ENCODE assay signal across 16 mouse cellular contexts in the genomic region with DNA sequence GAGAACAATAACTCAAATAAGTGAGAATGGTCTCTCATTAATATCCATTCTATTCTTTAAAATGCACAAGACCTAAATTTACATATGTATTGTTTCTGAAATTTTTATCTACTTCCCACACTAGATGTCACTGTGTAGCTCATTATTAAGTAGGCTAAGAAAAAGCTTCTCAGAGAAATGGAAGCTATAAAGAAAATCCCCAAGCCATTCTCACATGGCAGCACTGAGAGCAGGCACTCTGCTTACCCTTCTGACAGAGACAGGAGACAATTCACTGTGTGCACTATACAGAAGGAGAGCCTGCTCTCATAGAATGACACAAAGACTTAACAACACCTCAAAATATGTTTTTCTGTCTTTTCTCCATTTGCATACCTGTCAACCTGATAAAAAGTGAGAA.
DNase-seq lines count a peak whose midpoint lies in the region; ATAC-seq and TF ChIP-seq lines count a peak whose summit lies in the region.
"Had no signal": no experiment of that assay in that cellular context is flagged by ENCODE, and none has a peak within 500 bp of the region (broad histone marks: within the 10 kb centered on the region; RNA-seq: fewer than 3 reads in every experiment).

No protein-coding gene starts in this region.

- TF ChIP-seq EP300 in stomach, postnatal 0 days (optimal IDR thresholded peaks at IDR 0.05) = no peak

- no peak overlapping the region for H3K4me2 ChIP-seq in forebrain, embryonic 15.5 days (replicated peaks)
- H3K4me2 ChIP-seq in kidney, postnatal 0 days (ENCODE audit: low read length) = no peak overlapping the region
- no peak overlapping the region for H3K4me2 ChIP-seq in neural tube, embryonic 14.5 days (ENCODE audit: low read depth, low read length)
- H3K4me2 ChIP-seq in neural tube, embryonic 15.5 days = no peak overlapping the region
- H3K4me2 ChIP-seq in stomach, postnatal 0 days (replicated peaks; ENCODE audit: low read depth) = no peak overlapping the region
- H3K4me2 ChIP-seq: midbrain, embryonic 12.5 days had no signal

- peak; percentile 87 for ATAC-seq in forebrain, embryonic 15.5 days (replicated peaks)
- no peak for ATAC-seq in kidney, postnatal 0 days (replicated peaks; ENCODE audit: low FRiP score, low read depth)
- ATAC-seq in neural tube, embryonic 14.5 days (ENCODE audit: low read depth) = peak; percentile 54; the same call in 1 of the 2 replicates
- ATAC-seq in neural tube, embryonic 15.5 days (ENCODE audit: low FRiP score) = no peak
- no peak for ATAC-seq in stomach, postnatal 0 days (ENCODE audit: low FRiP score, low TSS enrichment)
- ATAC-seq: inflammation-experienced regulatory T-cells, adult 6 months had no signal

- H3K27me3 ChIP-seq in forebrain, embryonic 15.5 days = no peaks in the 10 kb centered on the region
- H3K27me3 ChIP-seq in forebrain, embryonic 10.5 days (ENCODE audit: poor library complexity, severe bottlenecking) = no peaks in the 10 kb centered on the region
- no peaks in the 10 kb centered on the region for H3K27me3 ChIP-seq in kidney, postnatal 0 days (ENCODE audit: insufficient read depth, low read length)
- H3K27me3 ChIP-seq in neural tube, embryonic 14.5 days (ENCODE audit: control insufficient read depth, insufficient read depth, low read length) = no peaks in the 10 kb centered on the region
- H3K27me3 ChIP-seq in neural tube, embryonic 15.5 days (replicated peaks) = no peaks in the 10 kb centered on the region
- no peaks in the 10 kb centered on the region for H3K27me3 ChIP-seq in stomach, postnatal 0 days (ENCODE audit: control insufficient read depth, insufficient read depth, low read length)
- H3K27me3 ChIP-seq: midbrain, embryonic 12.5 days had no signal

- H3K4me1 ChIP-seq in forebrain, embryonic 15.5 days = no peaks in the 10 kb centered on the region
- H3K4me1 ChIP-seq in forebrain, embryonic 10.5 days = no peaks in the 10 kb centered on the region
- H3K4me1 ChIP-seq in kidney, postnatal 0 days (replicated peaks; ENCODE audit: insufficient read depth, low read length) = no peaks in the 10 kb centered on the region
- no peaks in the 10 kb centered on the region for H3K4me1 ChIP-seq in neural tube, embryonic 14.5 days (ENCODE audit: control insufficient read depth, insufficient read depth, low read length)
- no peaks in the 10 kb centered on the region for H3K4me1 ChIP-seq in neural tube, embryonic 15.5 days
- H3K4me1 ChIP-seq in stomach, postnatal 0 days (replicated peaks; ENCODE audit: control insufficient read depth, insufficient read depth) = no peaks in the 10 kb centered on the region
- H3K4me1 ChIP-seq: midbrain, embryonic 12.5 days had no signal

- no peaks in the 10 kb centered on the region for H3K9me3 ChIP-seq in forebrain, embryonic 15.5 days
- no peaks in the 10 kb centered on the region for H3K9me3 ChIP-seq in forebrain, embryonic 10.5 days
- no peaks in the 10 kb centered on the region for H3K9me3 ChIP-seq in kidney, postnatal 0 days (replicated peaks; ENCODE audit: low read length)
- no peaks in the 10 kb centered on the region for H3K9me3 ChIP-seq in neural tube, embryonic 14.5 days (ENCODE audit: control insufficient read depth, low read length)
- no peaks in the 10 kb centered on the region for H3K9me3 ChIP-seq in neural tube, embryonic 15.5 days (replicated peaks)
- H3K9me3 ChIP-seq in stomach, postnatal 0 days (ENCODE audit: control insufficient read depth, low read length) = no peaks in the 10 kb centered on the region
- H3K9me3 ChIP-seq: midbrain, embryonic 12.5 days had no signal

- no peaks in the 10 kb centered on the region for H3K36me3 ChIP-seq in forebrain, embryonic 15.5 days
- H3K36me3 ChIP-seq in forebrain, embryonic 10.5 days (replicated peaks) = no peaks in the 10 kb centered on the region
- no peaks in the 10 kb centered on the region for H3K36me3 ChIP-seq in kidney, postnatal 0 days (ENCODE audit: insufficient read depth, low read length)
- H3K36me3 ChIP-seq in neural tube, embryonic 14.5 days (ENCODE audit: control insufficient read depth, insufficient read depth, low read length) = no peaks in the 10 kb centered on the region
- H3K36me3 ChIP-seq in neural tube, embryonic 15.5 days = no peaks in the 10 kb centered on the region
- H3K36me3 ChIP-seq in stomach, postnatal 0 days (ENCODE audit: control insufficient read depth, insufficient read depth, low read length) = no peaks in the 10 kb centered on the region
- H3K36me3 ChIP-seq: midbrain, embryonic 12.5 days had no signal

- H3K27ac ChIP-seq in forebrain, embryonic 15.5 days (replicated peaks) = no peak overlapping the region
- H3K27ac ChIP-seq in forebrain, embryonic 10.5 days = no peak overlapping the region
- H3K27ac ChIP-seq in kidney, postnatal 0 days = no peak overlapping the region
- H3K27ac ChIP-seq in neural tube, embryonic 14.5 days (ENCODE audit: low read depth, low read length) = no peak overlapping the region
- no peak overlapping the region for H3K27ac ChIP-seq in neural tube, embryonic 15.5 days (replicated peaks)
- no peak overlapping the region for H3K27ac ChIP-seq in stomach, postnatal 0 days (replicated peaks)
- H3K27ac ChIP-seq: liver, embryonic 14.5 days; midbrain, embryonic 12.5 days had no signal

- no peak overlapping the region for H3K9ac ChIP-seq in forebrain, embryonic 15.5 days (replicated peaks)
- H3K9ac ChIP-seq in kidney, postnatal 0 days (ENCODE audit: low read depth, low read length) = no peak overlapping the region
- H3K9ac ChIP-seq in neural tube, embryonic 14.5 days (replicated peaks; ENCODE audit: low read depth, low read length) = no peak overlapping the region
- no peak overlapping the region for H3K9ac ChIP-seq in neural tube, embryonic 15.5 days (replicated peaks)
- no peak overlapping the region for H3K9ac ChIP-seq in stomach, postnatal 0 days (ENCODE audit: low read length)
- H3K9ac ChIP-seq: liver, embryonic 14.5 days; midbrain, embryonic 12.5 days had no signal

- TF ChIP-seq CTCF in kidney, postnatal 0 days (IDR thresholded peaks at IDR 0.05; ENCODE audit: low read depth) = peak; percentile 44; the same call in 1 of the 2 replicates
- peak; percentile 43 for TF ChIP-seq CTCF in stomach, postnatal 0 days (IDR thresholded peaks at IDR 0.05; ENCODE audit: low read depth)

- no peak for DNase-seq in forebrain, embryonic 10.5 days (ENCODE audit: extremely low spot score, low spot score)
- peak; percentile 33 for DNase-seq in kidney, postnatal 0 days (ENCODE audit: low spot score)
- no peak for DNase-seq in kidney, postnatal 25 days
- DNase-seq in stomach, postnatal 0 days (ENCODE audit: low spot score) = no peak
- DNase-seq in adrenal gland, adult 18-20 months (ENCODE audit: low spot score in 2 of 2) = no peak
- DNase-seq: adrenal gland, postnatal 14 days; kidney, postnatal 14 days; layer of hippocampus, postnatal 36 days; lung, postnatal 36 days had no signal

- H3K4me3 ChIP-seq in forebrain, embryonic 15.5 days = no peak overlapping the region
- H3K4me3 ChIP-seq in forebrain, embryonic 10.5 days = no peak overlapping the region
- no peak overlapping the region for H3K4me3 ChIP-seq in kidney, postnatal 0 days (replicated peaks; ENCODE audit: low read depth, low read length)
- no peak overlapping the region for H3K4me3 ChIP-seq in neural tube, embryonic 14.5 days (ENCODE audit: low read depth, low read length)
- H3K4me3 ChIP-seq in neural tube, embryonic 15.5 days (replicated peaks) = no peak overlapping the region
- H3K4me3 ChIP-seq in stomach, postnatal 0 days (ENCODE audit: low read depth, low read length) = no peak overlapping the region
- H3K4me3 ChIP-seq: erythroblast, embryonic 14.5 days; midbrain, embryonic 12.5 days had no signal

Comparison
In these comparisons a context has a peak if more than half of its experiments do, and no peak if none do; other contexts are left out.
1. ATAC-seq: peak in forebrain, embryonic 15.5 days (single experiment) and neural tube, embryonic 14.5 days (single experiment); none in kidney, postnatal 0 days (single experiment), neural tube, embryonic 15.5 days (single experiment) and stomach, postnatal 0 days (single experiment).